Mouse (Mus musculus) heart, adult 11 months (tissue): ENCODE measurements around the gene Mlst8.

Source experiments
- DNase-seq: peaks from one replicate; pipeline ENCODE4 v3.0.0; 2022

Gene Mlst8

GRCm38 (mm10) chr17:24488662-24489264 lies 9.9 kb upstream of the Mlst8 start:
- peak; percentile 91 for DNase-seq

- DNase-seq: no peak
These were observed 9.3 kb upstream of the Mlst8 start, which contains the start of gene Caskin1 for GRCm38 (mm10) chr17:24488186-24488661. Gene Caskin1, plus strand, starts transcription at chr17:24488601.

DNA sequence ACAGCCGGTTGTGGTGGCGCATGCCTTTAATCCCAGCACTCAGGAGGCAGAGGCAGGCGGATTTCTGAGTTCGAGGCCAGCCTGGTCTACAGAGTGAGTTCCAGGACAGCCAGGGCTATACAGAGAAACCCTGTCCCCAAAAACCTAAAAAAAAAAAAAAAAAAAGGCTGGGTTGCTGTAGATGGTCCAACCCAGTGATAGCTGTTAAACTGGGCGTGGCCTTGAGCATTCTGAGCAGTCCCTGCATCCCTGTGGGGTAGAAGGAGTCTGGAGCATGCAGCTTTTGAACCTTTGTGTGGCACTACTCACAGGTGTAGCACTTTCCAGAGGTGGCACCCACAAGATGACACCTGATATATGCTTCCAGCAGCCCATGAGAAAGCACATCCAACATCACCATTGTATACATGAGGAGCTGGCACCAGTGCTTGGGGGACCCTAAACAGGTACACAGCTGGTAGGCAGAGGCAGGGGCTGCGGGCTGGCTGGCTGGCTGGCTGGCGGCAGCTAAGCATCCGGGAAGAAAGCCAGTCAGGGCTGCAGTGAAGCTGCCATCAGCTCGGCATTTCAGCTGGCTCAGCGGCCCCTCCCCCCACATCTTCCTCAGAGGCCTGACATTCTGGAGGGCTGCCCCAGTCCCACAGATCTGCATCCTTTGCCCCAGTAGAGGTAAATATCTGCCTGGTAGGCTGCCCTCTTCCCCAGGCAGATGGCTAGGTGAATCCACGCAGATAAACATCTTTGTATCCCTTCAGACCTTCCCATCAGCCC lies 6.4 kb upstream of the Mlst8 start:
- no peak for DNase-seq

DNA sequence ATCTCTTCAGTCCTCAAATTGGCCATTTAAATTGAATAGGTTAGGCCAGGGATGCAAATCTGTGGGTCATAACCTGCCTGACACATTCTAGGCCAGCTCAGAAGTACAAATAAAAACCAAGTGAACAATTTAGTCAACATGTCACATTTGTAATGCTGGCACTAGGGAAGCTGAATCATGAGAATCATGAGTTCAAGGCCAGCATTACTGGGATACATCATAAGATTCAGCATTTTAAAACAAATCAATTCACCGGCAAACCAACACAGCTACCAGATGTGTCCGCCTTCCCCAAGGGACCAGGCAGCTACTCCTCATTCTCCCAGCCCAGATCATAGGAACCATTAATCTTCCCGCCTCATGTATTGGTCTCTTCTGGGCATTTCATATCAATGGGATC lies 4.6 kb upstream of the Mlst8 start:
- DNase-seq: no peak

DNA sequence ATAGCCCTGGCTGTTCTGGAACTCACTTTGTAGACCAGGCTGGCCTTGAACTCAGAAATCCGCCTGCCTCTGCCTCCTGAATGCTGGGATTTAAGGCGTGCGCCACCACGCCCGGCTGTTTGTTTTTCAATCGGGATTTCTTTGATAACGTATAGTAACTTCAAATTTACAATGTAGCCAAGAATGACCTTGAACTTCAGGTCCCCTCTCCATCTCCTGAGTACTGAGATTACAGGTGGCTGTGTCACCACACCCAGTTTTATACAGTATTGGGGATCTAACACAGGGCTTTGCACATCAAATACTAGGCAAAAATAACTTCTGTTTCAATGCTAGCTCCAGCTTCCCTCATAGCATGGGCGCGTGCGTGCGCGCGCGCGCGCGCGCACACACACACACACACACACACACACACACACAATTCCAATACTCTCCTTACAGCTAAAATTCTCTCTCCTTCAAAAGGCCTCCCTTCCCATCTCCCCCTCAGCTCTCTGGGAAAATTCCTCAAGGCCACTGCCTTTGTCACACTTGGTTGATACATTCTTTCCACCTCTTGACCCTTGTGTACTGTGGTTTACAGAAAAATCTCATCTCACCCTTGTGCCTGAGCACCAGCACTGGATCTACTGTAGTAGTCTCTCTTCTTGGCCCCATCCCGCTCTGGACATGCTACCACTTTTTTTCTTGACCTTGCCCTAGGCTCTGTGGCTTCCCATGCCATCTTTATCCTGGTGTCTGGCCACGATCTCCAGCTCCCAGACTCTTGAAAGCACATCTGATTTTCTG lies 2.3 kb upstream of the Mlst8 start:
- DNase-seq: no peak

GRCm38 (mm10) chr17:24480201-24480826 lies 1.4 kb upstream of the Mlst8 start:
- no peak for DNase-seq

GRCm38 (mm10) chr17:24479431-24479830 lies 553 bp upstream of the Mlst8 start:
- DNase-seq: no peak

GRCm38 (mm10) chr17:24477985-24478600 lies 785 bp downstream of the Mlst8 start:
- DNase-seq: peak; percentile 94

DNA sequence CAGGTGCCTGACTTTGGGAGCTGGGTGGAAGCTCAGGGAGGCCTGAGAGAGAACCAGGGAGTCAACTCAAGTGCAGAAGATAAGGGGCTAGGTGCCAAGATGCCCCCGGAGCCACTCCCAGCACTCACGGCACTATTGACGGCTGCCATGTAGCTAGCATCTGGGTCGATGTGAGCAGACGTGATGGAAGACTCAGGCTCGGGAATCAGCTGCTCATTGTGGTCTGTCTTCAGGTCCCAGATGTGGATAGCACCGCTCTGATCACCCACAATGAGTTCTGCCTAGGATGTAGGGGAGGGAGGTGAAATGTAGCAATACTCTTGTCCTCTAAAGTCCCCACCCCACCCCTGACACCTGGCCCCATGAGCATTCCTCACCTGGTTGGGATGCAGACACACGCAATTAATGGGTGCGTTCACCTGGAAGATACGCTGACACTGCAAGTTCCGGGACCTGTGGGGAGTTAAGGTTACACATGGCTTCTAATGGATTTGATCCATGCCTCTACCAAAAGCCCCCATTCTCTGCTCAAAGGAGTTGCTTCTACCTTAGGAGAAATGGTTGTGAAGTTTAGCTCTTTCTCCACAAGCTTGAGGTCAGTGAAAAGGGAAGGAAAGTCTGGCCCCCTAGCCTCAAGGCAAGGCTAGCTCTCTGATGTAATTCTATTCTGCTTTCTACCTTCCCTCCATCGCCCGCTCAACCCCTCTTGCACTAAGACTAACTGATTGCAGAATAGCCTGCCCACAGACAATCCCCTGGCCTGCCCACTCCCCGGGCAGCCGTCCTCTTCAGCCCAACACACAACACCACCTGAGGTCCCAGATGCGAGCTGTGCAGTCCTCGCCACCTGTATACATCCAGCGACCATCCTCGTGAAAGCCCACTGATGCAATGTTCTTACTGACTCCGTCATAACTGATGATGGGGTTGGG lies 1.6 kb downstream of the Mlst8 start:
- DNase-seq: peak; percentile 92

DNA sequence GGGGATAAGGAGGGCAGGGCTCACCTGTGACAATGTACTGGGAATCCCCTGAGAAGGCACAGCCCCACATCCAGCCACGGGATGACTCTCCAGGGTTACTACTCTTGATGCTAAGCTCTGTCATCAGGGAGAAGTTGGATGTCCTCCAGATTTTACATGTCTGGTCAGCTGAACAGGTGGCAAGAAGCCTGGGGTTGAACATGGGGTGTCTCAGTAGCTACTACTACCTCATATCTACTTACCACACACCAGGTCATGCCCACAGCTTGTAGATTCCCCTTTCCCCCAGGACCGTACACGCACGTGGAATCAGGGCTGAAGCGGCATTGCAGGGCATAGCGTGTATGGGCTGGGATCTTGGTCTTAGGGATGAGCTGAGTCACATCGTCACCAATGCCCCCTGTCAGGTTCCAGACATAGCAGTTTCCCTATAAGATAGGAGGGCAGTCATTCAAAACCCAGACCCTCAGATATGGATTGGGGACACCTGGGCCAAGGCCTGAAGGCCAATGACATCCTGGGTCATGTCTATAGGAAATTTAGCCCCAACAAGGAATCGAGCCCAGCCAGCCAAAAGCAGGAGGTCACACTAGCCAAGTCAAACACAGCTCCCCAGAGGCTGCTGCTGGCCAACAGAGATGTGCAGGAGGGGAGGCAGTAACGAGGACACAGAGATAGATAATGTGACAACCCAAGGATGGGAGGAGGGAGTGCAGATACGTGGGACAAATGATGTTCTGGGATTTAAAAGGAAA lies 2.7 kb downstream of the Mlst8 start:
- peak; percentile 93 for DNase-seq

DNA sequence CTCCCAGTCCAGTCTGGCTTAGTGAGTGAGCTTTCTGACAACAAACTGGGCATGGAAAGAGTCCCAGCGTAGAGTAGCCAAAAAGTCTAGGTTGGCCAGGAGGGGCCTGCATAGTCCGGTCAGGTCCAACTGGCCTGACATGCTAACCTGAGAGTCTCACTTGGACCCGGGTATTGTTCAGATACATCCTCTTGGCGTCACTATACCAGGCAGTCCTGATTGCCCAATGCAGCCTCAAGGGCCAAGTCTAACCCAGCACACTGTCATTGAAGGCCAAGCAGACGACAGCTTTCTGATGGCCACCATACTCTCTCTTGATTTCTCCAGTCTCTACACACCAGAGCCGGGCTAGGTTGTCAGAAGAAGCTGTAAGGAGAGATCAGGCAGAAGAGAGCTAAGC lies 3.3 kb downstream of the Mlst8 start:
- peak; percentile 91 for DNase-seq

DNA sequence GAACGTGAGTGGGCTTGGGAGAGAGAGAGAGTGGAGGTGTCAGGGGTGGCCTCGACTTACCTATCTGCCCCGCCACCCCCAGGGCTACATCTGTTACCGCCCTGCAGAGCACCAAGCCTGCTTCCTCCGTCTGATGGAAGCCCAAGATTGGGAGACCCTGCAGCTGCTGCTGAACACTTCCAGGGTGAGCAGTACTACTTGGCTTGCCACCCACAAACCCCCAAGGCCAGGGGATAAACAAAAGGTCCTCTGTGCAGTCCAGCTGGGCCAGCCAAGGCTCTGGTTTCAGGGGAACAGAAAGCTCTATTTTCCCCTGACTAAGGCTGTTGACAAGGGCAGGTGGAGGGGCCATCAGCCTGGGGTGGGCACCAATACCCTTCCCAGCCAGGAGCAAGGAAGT lies 4.3 kb downstream of the Mlst8 start:
- peak; percentile 92 for DNase-seq

GRCm38 (mm10) chr17:24473612-24474275 lies 5.1 kb downstream of the Mlst8 start, which contains the start of gene Bricd5:
Gene Bricd5, plus strand, starts transcription at chr17:24473884.
- DNase-seq: peak; percentile 90

GRCm38 (mm10) chr17:24472512-24472911 lies 6.4 kb downstream of the Mlst8 start:
- peak; percentile 95 for DNase-seq

GRCm38 (mm10) chr17:24470701-24471527 lies 8.0 kb downstream of the Mlst8 start:
- DNase-seq: peak; percentile 93

- peak; percentile 100 for DNase-seq
These were observed 8.8 kb downstream of the Mlst8 start, which contains the start of the genes E4f1 and Pgp for GRCm38 (mm10) chr17:24469910-24470602. Gene E4f1, minus strand, starts transcription at chr17:24470313. Gene Pgp, plus strand, starts transcription at chr17:24470392.

DNA sequence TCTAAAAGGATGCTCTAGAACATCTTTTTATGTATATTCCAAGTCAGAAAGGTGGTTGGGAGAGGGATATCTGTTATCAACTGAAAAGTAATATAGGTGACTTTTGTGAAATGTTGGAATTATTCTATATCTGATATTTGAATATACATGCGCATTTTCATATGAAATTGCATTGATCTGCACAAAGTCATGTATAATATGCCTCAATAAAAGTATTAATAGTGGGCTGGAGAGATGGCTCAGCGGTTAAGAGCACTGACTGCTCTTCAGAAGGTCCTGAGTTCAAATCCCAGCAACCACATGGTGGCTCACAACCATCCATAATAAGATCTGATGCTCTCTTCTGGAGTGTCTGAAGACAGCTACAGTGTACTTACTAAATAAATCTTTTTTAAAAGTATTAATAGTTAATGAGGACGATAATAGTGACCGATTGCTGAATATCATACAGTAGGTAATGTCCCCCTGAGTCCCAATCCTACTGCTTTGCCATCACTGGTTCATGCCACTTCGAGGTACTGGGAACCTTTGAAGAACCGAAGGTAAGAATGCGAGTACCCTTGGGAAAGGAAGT lies 9.5 kb downstream of the Mlst8 start:
- no peak for DNase-seq
